Mouse (Mus musculus) heart, embryonic 13.5 days (tissue): Measurements from ENCODE around the gene 2310033P09Rik. TPM values are rescaled to one million over a fixed set of nuclear protein-coding genes. Genes with fewer than 3 reads are reported as not detected.
A peak's percentile ranks its signal among the peaks of the same experiment; 100 is the strongest.

Source experiments
- ATAC-seq: fragments of 200-750 bp; cut with Nextera tagmentation; 2 replicates; pipeline ENCODE4 v1.8.0; 2017; ENCODE audit warnings: moderate TSS enrichment; ENCODE audit not compliant: insufficient number of reproducible peaks, low FRiP score, low TSS enrichment; ENCODE audit errors: extremely low read depth
- H3K27ac ChIP-seq: fragments of 300-500 bp; sonication (generic); replicated peaks from 2 replicates; pipeline ENCODE4 v1.5.1; 2015; ENCODE audit warnings: moderate library complexity, mild to moderate bottlenecking, inconsistent platforms
- H3K27me3 ChIP-seq: fragments of 300-500 bp; sonication (generic); replicated peaks from 2 replicates; pipeline ENCODE4 v1.6.1; 2015; ENCODE audit warnings: mild to moderate bottlenecking, inconsistent platforms
- H3K36me3 ChIP-seq: fragments of 300-500 bp; sonication (generic); 2 replicates; pipeline ENCODE4 v1.6.1; 2015; ENCODE audit warnings: mild to moderate bottlenecking, inconsistent platforms
- H3K4me1 ChIP-seq: fragments of 300-500 bp; sonication (generic); 2 replicates; pipeline ENCODE4 v1.6.1; 2015; ENCODE audit warnings: inconsistent platforms
- H3K4me2 ChIP-seq: fragments of 300-500 bp; sonication (generic); 2 replicates; pipeline ENCODE4 v1.6.1; 2015; ENCODE audit warnings: inconsistent platforms, mild to moderate bottlenecking, moderate library complexity
- H3K4me3 ChIP-seq: fragments of 300-500 bp; sonication (generic); 2 replicates; pipeline ENCODE4 v1.5.1; 2015; ENCODE audit warnings: moderate library complexity, mild to moderate bottlenecking, inconsistent platforms
- H3K9ac ChIP-seq: fragments of 300-500 bp; sonication (generic); 2 replicates; pipeline ENCODE4 v1.6.1; 2015; ENCODE audit warnings: inconsistent platforms, mild to moderate bottlenecking, moderate library complexity
- H3K9me3 ChIP-seq: fragments of 300-500 bp; sonication (generic); 2 replicates; pipeline ENCODE4 v1.6.1; 2016; ENCODE audit warnings: inconsistent platforms
- WGBS: fragments of 180-500 bp; shearing (Covaris S2); methylation state at CpG from one replicate; pipeline ENCODE4 v1.1.7; 2015; ENCODE audit warnings: mixed read lengths; 5-methylcytosine and 5-hydroxymethylcytosine counted together
- polyA plus RNA-seq: library from polyadenylated mRNA; unstranded; fragments of >200 nt; fragmentation: Nextera tagmentation; extraction: Ambion mirVana; gene quantifications from 2 replicates; pipeline ENCODE4 v1.2.1, GENCODE M21; 2015

2310033P09Rik gene
- 22.6 and 23.1 TPM in 2 replicates for polyA plus RNA-seq

GRCm38 (mm10) chr11:59208153-59208831 is at the start of gene 2310033P09Rik:
Gene 2310033P09Rik, plus strand, starts transcription at chr11:59208321.
- H3K4me3 ChIP-seq: peak within 1 kb of the TSS; percentile 95
- peaks cover 34% of the 10 kb centered on the region for H3K4me1 ChIP-seq
- H3K36me3 ChIP-seq: peaks cover 80% of the 10 kb centered on the region
- under 1% methylated on average over 67 of the region's 67 CpGs for WGBS
- peak; percentile 80 for ATAC-seq
- peak within 1 kb of the TSS; percentile 95 for H3K9ac ChIP-seq
- H3K4me2 ChIP-seq: peak within 1 kb of the TSS; percentile 90
- no peaks in the 10 kb centered on the region for H3K9me3 ChIP-seq
- H3K27ac ChIP-seq: peak within 1 kb of the TSS; percentile 94
- H3K27me3 ChIP-seq: no peaks in the 10 kb centered on the region

DNA sequence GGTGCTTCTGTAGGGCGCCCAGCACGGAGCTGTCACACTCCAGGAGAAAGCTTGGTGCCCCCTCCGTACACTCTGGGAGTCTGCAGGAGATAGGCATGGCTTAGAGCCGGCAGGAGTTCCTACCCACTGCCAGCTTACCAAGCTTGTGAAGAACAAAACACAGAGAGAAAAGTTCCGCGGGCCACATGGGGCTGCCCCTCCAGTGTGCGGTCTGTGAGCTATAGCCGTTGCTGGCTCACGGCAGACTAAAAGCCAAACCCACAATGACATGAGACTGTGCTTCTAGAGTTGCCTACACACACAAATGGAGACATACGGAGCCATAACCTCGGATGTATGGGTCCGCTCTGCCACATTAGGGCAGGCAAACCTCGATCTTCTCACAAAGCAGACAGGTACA is 49.0 kb upstream of the 2310033P09Rik start:
- no peak overlapping the region for H3K27ac ChIP-seq
- 90% methylated on average over 13 of the region's 13 CpGs for WGBS

GRCm38 (mm10) chr11:59159558-59159957 is 48.6 kb upstream of the 2310033P09Rik start:
- H3K4me3 ChIP-seq: no peak overlapping the region
- whole genome bisulfite sequencing: 86% methylated on average over 4 of the region's 4 CpGs
- no peaks in the 10 kb centered on the region for H3K27me3 ChIP-seq
- peaks cover 46% of the 10 kb centered on the region for H3K36me3 ChIP-seq
- H3K9me3 ChIP-seq: no peaks in the 10 kb centered on the region
- H3K27ac ChIP-seq: no peak overlapping the region
- peaks cover 33% of the 10 kb centered on the region for H3K4me1 ChIP-seq
- ATAC-seq: no peak
- H3K4me2 ChIP-seq: no peak overlapping the region
- no peak overlapping the region for H3K9ac ChIP-seq

More for the DNA sequence above, 49.0 kb upstream of the 2310033P09Rik start:
- Histone ChIP-seq H3K4me2 (no peak overlapping the region), H3K4me3 (no peak overlapping the region), H3K27me3 (no peaks in the 10 kb centered on the region), H3K4me1 (peaks cover 33% of the 10 kb centered on the region), H3K9me3 (no peaks in the 10 kb centered on the region), H3K36me3 (peaks cover 46% of the 10 kb centered on the region), H3K9ac (no peak overlapping the region)
- no peak for ATAC-seq

DNA sequence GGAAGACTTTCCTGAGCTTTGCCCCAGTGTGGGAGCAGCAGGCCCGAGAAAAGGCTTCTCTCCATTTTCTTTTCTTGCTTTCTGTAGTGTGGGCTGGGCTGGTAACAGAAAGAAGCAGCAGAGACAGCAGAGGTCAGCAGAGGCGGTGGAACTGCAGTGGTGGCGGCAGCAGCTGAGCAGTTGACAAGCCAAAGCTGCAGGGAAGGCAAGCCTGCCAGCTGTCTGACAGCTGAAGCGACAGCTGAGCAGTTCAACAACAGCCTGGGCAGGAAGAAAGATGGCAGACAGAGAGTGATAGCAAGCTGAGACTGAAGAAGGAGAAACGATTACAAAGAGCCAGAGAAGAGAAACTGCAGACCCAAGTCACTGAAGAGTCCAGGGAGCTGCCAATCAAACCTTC is 46.7 kb upstream of the 2310033P09Rik start:
- Histone ChIP-seq H3K9ac (peak overlapping the region; percentile 47; the same call in 1 of the 2 replicates), H3K36me3 (peaks cover 33% of the 10 kb centered on the region), H3K27ac (peak overlapping the region; percentile 100), H3K4me1 (peaks cover 45% of the 10 kb centered on the region), H3K4me2 (no peak overlapping the region), H3K27me3 (no peaks in the 10 kb centered on the region), H3K4me3 (no peak overlapping the region), H3K9me3 (no peaks in the 10 kb centered on the region)
- ATAC-seq: no peak
- WGBS: 30% methylated on average over 5 of the region's 5 CpGs

DNA sequence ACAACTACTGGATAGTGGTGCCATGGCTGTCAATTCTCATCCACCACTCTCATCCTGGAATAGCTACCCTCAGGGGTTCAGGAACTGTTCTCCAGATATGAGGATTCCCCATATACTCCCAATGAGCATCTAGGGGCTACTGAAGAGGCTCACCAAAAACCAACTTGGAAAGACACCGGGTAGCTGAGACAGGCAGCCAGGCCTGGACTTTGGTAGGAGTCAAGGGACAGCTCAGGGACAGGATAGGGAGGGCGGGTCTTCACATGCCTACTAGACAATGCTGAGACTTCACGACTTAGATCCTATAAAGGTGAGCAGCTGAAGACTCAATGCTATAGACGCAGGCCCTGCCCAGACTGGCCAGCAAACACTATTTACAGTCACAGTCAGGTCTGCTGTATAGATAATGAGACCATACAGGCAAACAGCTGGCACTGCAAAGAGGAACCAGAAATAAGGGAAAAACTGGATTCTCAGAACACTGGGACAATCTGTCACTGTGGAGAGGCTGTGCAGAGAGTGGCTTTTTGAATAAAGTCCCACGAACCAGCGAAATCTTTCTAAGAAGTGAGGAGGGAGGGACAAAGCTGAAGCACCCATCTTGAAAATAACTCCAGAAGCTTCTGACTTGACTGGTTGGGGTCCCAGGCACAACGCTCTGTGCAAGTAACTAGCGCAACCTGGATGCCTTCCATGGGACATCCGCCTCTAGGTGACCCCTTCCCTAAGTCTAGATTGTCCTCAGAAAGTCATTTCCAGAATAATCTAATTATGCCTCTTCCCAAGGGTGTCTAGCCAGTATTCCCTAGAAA is 45.5 kb upstream of the 2310033P09Rik start:
- peak overlapping the region; percentile 93 for H3K9ac ChIP-seq
- WGBS: 62% methylated on average over 9 of the region's 9 CpGs
- H3K4me3 ChIP-seq: peak overlapping the region; percentile 78
- peaks cover 48% of the 10 kb centered on the region for H3K4me1 ChIP-seq
- ATAC-seq: no peak
- H3K36me3 ChIP-seq: peaks cover 21% of the 10 kb centered on the region
- H3K27me3 ChIP-seq: no peaks in the 10 kb centered on the region
- H3K9me3 ChIP-seq: no peaks in the 10 kb centered on the region
- peak overlapping the region; percentile 100 for H3K27ac ChIP-seq
- H3K4me2 ChIP-seq: peak overlapping the region; percentile 74

GRCm38 (mm10) chr11:59163255-59164236 is 44.6 kb upstream of the 2310033P09Rik start, which contains the start of gene Iba57:
Gene Iba57, minus strand, starts transcription at chr11:59163739.
- peak within 1 kb of the TSS; percentile 74 for H3K4me2 ChIP-seq
- WGBS: 2% methylated on average over 68 of the region's 68 CpGs
- peak; percentile 96 for ATAC-seq

DNA sequence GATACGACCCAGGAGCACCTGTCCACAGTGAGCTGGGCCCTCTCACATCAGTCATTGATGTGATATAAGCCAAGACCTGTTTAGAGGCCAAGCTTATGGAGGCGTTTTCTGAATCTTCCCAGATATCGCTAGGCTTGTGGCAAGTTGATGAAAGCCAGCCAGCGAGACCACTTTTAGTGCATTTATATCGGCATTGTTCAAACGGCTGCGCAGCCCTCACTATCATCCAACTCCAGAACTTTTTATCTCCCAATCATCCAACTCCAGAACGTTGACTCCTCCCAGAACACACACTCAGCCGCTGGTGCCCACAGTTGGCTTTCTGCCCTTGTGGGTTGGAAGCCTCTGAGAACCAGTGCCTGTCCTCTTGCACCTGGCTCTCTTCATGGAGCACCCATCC is 43.7 kb upstream of the 2310033P09Rik start:
- Histone ChIP-seq H3K4me2 (peak overlapping the region; percentile 74), H3K36me3 (peaks cover 8% of the 10 kb centered on the region; the same call in 1 of the 2 replicates), H3K9me3 (no peaks in the 10 kb centered on the region), H3K27me3 (no peaks in the 10 kb centered on the region), H3K9ac (peak overlapping the region; percentile 93), H3K27ac (peak overlapping the region; percentile 100), H3K4me3 (peak overlapping the region; percentile 78), H3K4me1 (peaks cover 48% of the 10 kb centered on the region)
- no peak for ATAC-seq
- 45% methylated on average over 9 of the region's 9 CpGs for whole genome bisulfite sequencing

More at GRCm38 (mm10) chr11:59163255-59164236, 44.6 kb upstream of the 2310033P09Rik start, which contains the start of gene Iba57:
- peak within 1 kb of the TSS; percentile 100 for H3K27ac ChIP-seq
- peak within 1 kb of the TSS; percentile 93 for H3K9ac ChIP-seq
- no peaks in the 10 kb centered on the region for H3K9me3 ChIP-seq
- H3K4me3 ChIP-seq: peak within 1 kb of the TSS; percentile 78
- H3K4me1 ChIP-seq: peaks cover 48% of the 10 kb centered on the region
- peaks cover 12% of the 10 kb centered on the region for H3K36me3 ChIP-seq
- H3K27me3 ChIP-seq: no peaks in the 10 kb centered on the region

DNA sequence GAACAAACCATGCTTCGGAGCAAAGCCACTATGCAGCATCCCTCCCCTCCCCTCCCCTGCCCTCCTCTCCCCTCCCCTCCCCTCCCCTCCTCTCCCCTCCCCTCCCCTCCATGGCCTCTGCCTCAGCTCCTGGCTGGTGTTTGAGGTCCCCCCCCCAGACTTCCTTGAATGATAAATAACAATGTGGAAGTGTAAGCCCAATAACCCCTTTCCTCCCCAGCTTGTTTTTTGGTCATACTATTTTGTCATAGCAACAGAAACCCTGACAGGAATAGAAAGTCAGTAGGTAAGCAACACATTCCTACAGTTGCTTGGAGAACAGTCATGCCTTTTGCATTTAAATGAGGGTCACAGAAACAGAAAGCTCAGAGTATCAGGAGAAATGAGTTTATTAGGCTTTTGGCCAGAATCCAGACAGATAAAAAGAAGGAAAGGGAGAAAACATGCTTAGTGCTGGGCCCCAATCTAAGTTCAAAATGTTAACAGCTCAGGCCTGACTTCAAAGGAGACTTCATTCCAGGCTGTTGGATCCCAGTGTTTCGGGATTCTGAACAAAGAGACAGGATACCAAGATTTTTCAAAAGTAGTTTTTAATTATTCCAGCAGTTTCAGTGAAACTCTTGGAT is 42.4 kb upstream of the 2310033P09Rik start:
- H3K4me1 ChIP-seq: peaks cover 54% of the 10 kb centered on the region
- H3K27me3 ChIP-seq: no peaks in the 10 kb centered on the region
- WGBS: 46% methylated on average over 2 of the region's 2 CpGs
- H3K4me2 ChIP-seq: no peak overlapping the region
- H3K9ac ChIP-seq: no peak overlapping the region
- peak overlapping the region; percentile 100 for H3K27ac ChIP-seq
- ATAC-seq: no peak
- no peak overlapping the region for H3K4me3 ChIP-seq
- no peaks in the 10 kb centered on the region for H3K36me3 ChIP-seq
- H3K9me3 ChIP-seq: no peaks in the 10 kb centered on the region

- no peak overlapping the region for H3K4me2 ChIP-seq
- WGBS: 41% methylated on average over 3 of the region's 3 CpGs
- no peak overlapping the region for H3K4me3 ChIP-seq
- H3K36me3 ChIP-seq: no peaks in the 10 kb centered on the region
- no peak overlapping the region for H3K9ac ChIP-seq
- no peak overlapping the region for H3K27ac ChIP-seq
- no peak for ATAC-seq
- H3K4me1 ChIP-seq: peaks cover 22% of the 10 kb centered on the region
- H3K27me3 ChIP-seq: peaks cover 34% of the 10 kb centered on the region
- no peaks in the 10 kb centered on the region for H3K9me3 ChIP-seq
Measured at GRCm38 (mm10) chr11:59169807-59170206, 38.3 kb upstream of the 2310033P09Rik start.

DNA sequence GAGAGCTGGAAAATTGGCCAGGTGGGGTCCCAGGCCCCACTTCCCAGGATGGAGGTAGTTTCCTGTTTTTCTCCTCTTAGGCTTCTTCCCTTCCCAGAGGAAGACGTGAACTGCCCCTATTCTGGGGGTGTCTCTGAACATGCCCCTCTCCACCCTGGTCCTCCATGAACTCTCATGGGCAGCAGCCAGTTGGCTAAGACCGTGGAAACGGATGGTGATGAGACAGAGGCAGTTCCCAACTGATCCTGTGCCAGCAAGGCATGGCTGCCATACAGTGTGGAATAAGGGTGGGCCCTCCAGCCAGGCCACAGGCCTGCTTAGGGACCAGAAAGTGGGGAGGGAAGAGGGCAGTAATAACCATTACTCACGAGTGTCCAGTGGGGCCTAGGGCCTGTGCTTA is 37.6 kb upstream of the 2310033P09Rik start:
- Histone ChIP-seq H3K9ac (no peak overlapping the region), H3K27me3 (peaks cover 42% of the 10 kb centered on the region), H3K4me1 (peaks cover 16% of the 10 kb centered on the region), H3K4me3 (no peak overlapping the region), H3K36me3 (no peaks in the 10 kb centered on the region), H3K9me3 (no peaks in the 10 kb centered on the region), H3K27ac (no peak overlapping the region), H3K4me2 (no peak overlapping the region)
- WGBS: 75% methylated on average over 4 of the region's 4 CpGs
- ATAC-seq: no peak
